Mouse (Mus musculus) liver, embryonic 14.5 days (tissue): ENCODE measurements around the gene Atxn1.

Source experiments
- CTCF ChIP-seq: IDR thresholded peaks from 2 replicates; pipeline ENCODE4 v1.5.1; 2016; ENCODE audit warnings: antibody characterized with exemption, low read depth, control low read depth
- EP300 ChIP-seq: IDR thresholded peaks from 2 replicates; pipeline ENCODE4 v1.6.1; 2016; ENCODE audit warnings: antibody characterized with exemption, low read depth

DNA sequence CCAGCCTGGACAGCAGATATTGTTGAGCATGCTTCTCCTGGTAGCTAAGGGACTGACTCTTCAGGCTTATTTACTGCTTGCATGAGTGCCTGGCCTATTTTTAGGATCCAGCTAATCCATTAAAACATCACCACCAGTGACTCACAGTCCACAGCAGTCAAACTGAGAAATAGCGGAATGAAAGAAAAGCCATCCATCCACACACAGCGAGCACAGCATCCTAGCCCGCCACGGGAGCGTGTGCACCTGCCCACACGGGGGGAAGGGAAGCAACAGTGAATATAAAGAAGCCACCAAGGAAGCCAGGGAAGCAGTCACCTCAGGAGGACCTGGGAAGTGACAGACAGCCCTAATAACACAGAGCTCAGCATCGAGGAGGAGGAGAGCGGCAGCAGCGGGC is 402.8 kb downstream of the Atxn1 start:
- TF ChIP-seq CTCF (no peak), EP300 (no peak)
